Mouse (Mus musculus): Measurements from ENCODE around the gene Galnt2.

DNA sequence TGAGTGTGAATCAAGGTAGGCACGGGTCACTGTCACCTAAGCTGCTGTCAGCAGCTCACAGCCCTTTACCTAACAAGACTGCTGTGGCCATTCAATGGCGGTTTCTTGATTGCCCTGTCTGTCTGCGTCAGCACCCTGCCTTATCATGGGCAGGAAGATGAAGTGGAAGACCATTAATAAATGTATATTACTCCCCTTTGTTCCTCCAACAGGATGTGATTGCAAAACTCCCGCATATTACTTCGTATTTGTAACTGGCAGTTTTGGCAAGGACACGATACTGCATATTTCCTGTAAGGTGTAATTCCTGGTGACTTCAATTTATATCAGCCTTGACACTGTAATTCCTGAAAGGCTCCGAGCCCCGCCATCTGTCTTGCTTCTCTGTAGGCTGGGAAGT is 9.7 kb downstream of the Galnt2 start:
- no peak for TF ChIP-seq CTCF (IDR thresholded peaks at IDR 0.05; ENCODE audit: low read depth)
- peak; percentile 39; the same call in 1 of the 2 replicates for TF ChIP-seq EP300 (IDR thresholded peaks at IDR 0.05; ENCODE audit: low read depth)

All from liver, postnatal 0 days (tissue).